Mouse (Mus musculus) CD4-positive helper T cell, adult 2 months (primary cell): Measurements from ENCODE around the gene Lgi4.
A peak's percentile ranks its signal among the peaks of the same experiment; 100 is the strongest.

Source experiments
- DNase-seq: peaks from one replicate; pipeline ENCODE4 v3.0.0-alpha.2; 2012; ENCODE audit warnings: low read depth, missing footprints, low spot score

Gene Lgi4

GRCm38 (mm10) chr7:31105061-31105768 is 46.1 kb downstream of the Lgi4 start:
- DNase-seq = no peak

DNA sequence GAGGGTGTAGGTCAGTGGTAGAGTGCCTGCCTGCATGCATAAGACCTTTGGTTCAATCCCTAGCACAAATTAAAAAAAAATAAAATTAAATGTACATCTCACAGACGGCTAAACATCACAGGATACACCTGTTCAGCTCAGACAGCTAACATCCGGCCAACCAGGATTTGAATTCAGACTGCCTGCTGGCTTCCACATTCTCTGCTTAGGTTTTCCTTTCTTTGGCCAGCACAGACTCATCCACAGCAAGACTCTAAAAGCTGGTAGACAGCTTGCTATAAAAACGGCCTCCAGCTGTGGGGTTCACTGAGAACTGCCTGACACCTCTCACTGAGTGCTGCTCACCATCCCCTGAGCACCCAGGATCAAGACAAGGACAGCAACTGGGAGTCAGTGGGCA is 47.0 kb downstream of the Lgi4 start:
- DNase-seq = no peak

GRCm38 (mm10) chr7:31107781-31108180 is 48.6 kb downstream of the Lgi4 start:
- DNase-seq = no peak

DNA sequence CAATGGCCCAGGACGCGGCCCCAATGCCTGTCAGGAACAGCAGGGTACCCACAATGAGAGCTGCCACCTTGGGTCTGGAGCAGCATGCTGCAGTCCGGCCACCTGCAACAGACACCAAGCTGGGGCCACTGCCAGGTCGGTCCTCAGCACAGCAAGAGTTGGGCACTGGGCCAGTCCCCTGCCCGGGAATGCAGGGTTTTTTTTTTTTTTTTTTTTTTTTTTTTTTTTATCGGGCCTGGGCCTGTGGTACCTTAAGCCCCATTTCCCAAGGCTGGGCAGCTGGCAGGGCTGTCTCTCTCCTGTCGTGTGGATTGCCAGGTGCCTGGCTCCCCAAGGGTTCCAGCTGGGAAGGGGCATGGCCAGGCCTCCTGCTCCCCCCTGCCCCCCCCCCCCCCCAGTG is 49.9 kb downstream of the Lgi4 start:
- no peak for DNase-seq

GRCm38 (mm10) chr7:31109796-31110195 is 50.7 kb downstream of the Lgi4 start:
- DNase-seq = no peak

DNA sequence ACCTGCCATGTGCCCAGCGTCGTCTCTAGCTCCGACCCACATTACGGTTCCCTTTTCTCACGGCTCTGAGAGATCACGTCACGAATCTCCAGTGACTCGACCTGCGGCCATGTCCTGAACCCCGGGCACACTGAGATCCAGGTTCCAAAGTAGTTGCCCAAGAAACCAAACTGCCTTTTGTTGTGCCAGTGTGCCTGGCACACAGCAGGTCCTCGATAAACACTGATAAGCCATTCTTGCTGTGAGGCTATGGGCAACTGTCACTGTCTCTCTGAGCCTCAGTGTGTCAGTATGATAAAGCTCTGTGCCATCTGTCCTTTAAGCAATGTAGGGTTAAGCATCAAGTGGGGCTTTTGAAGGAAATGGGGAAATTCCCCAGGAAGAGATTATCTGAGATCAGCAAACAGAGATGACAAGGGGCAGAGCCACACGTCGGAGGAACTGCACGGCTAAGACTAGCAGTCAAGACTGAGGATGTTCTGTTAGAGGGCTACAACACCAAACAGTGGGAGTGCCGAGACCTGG is 51.8 kb downstream of the Lgi4 start:
- peak; percentile 78 for DNase-seq

- no peak for DNase-seq
Measured at GRCm38 (mm10) chr7:31112036-31112435, 52.9 kb downstream of the Lgi4 start.

GRCm38 (mm10) chr7:31113800-31114199 is 54.7 kb downstream of the Lgi4 start:
- no peak for DNase-seq

GRCm38 (mm10) chr7:31114646-31115045 is 55.5 kb downstream of the Lgi4 start:
- no peak for DNase-seq

GRCm38 (mm10) chr7:31115182-31115581 is 56.0 kb downstream of the Lgi4 start, which contains the start of gene Hpn:
Gene Hpn (minus strand): TSS chr7:31115290.
- no peak for DNase-seq

GRCm38 (mm10) chr7:31115587-31116043 is 56.5 kb downstream of the Lgi4 start:
- no peak for DNase-seq

GRCm38 (mm10) chr7:31116721-31117145 is 57.6 kb downstream of the Lgi4 start:
- DNase-seq = no peak

DNA sequence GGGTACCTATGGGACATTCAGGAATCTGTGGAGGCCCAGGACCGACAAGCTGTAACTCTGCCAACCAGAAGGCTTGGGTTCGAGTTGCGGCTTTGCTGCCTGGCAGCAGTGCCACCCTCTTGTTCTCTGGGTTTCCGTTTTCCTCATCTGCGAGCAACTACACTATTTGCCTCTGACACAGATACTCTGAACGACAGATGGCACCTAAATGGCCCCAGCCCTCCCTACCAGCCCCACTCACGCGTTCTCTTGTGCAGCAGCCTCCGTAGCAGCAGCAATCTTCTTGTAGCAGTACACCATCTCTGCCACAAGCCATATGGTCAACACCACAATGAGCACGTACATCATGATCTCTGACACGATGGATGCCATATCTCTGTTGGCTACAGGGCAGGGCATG is 58.3 kb downstream of the Lgi4 start:
- no peak for DNase-seq

DNA sequence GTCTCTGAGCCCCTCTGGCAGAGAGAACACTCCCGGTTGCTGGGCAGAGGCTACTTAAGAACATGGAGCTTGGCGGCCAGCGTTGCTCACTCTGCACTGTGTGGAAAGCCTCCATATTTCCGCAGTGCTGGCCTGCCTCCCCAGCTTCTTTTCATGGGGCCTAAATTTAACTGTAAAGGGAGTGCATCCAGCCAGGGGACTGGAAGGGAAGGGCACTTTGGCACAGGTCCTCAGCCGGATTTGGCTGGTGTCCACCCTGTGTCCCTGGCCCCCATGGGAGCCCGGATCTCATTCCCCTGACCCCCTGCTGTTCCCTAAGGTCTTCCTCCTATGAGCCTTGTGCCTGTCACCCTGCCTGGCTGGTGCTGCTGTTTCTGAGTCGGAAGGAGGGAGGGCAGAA is 59.3 kb downstream of the Lgi4 start:
- no peak for DNase-seq

GRCm38 (mm10) chr7:31119556-31119955 is 60.4 kb downstream of the Lgi4 start:
- DNase-seq = no peak
